Mouse (Mus musculus): Measurements from ENCODE around the gene Elmod3.
A peak's percentile ranks its signal among the peaks of the same experiment; 100 is the strongest.

The Elmod3 gene

DNA sequence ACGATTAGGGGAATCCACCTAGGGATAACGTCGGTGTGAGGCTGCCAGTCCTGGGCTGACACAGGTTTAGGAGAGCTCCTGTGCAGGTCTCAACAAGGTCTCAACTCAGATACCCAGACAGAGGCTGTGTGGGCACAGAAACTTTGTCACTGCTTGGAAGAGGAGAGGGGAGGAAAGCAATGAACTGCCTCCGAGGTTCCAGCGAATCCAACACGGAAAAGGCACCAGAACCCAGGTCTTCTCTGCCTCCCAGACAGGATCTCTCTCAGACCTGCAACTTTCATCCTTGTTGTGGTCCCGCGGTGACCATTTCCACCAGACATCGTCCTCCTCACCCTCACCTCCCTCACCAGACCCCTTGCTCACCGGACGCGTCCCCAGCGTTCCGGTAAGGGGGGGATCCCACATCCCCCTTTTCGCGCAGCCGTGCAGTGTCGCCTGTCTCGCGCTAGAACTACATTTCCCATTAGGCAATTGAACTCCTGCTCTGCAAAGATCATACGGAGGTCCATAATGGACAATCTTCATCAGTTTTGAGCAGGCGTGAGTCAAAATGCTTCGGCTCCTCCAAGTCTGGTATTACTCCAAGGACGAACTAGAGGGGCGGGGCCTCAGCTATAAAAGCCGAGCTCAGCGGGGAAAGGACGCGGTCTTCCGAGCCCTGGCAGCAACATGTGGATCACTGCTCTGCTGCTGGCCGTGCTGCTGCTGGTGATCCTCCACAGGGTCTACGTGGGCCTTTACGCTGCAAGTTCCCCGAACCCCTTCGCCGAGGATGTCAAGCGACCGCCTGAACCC, at the start of gene Elmod3, which contains the start of gene Retsat:
Gene Elmod3, minus strand, starts transcription at position 458 of the 798 bp plus-strand sequence.
Gene Retsat, plus strand, starts transcription at position 520 of the 798 bp plus-strand sequence.
- peak; percentile 99 for DNase-seq (ENCODE audit: low read depth)

DNA sequence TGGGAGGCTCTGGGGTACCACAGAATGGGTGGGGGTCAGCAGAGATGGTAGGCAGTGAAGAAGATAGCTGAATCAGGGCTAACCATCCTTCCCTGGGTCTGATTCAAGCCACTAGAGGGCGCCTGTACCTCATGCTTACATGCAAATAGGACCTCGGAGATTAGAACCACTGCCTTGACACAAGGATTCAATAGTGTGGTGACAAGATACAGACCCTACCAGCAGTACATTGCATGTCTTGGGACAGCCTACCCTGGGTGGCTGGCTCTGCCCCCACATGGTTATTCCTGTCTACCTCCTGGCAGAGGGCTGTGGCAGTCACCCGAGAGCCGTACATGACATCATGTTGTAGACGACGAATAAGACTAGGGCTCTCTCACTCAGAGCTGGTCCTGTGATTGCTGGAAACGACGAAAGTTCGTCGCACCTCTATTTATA, 49.2 kb upstream of the Elmod3 start:
- DNase-seq (ENCODE audit: low read depth), result peak; percentile 86

DNA sequence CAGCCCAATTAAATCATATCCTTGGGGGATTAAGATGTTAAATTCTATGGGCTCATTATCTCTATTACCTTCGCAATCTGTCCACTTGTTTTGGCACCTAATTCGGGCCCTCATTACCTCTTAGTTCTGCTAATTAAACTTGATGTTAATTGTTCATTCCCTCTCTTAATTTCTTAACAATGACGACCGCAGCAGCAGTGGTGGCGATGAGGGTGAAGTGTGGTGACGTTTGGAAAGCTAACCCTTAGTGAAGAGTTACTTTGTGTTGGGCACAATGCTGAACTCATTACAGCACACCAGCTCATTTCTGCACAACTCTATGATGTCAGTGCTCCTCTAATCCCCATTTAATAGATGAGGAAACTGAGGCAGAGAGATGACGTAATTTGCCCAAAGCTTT, 47.2 kb upstream of the Elmod3 start:
- DNase-seq (ENCODE audit: low read depth), result no peak

DNA sequence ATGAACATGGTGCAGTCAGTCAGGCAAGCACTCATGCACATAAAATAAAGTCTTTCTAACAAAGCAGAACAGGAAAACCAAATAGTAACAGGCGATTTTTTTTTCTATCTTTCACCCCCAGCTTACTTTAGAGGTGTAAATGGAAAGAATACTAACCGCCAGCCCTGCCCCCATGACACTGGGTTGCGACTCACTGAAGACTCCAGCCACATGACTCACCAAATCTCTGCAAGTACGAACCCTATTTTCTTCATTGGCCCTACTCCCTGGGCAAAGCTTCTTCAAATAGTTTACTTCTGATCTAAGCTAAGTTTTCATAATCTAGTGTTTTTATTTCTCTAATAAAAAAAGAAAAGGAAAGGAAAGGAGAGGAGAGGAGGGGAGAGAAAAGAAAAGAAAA, 46.4 kb upstream of the Elmod3 start:
- DNase-seq (ENCODE audit: low read depth), result peak; percentile 84

DNA sequence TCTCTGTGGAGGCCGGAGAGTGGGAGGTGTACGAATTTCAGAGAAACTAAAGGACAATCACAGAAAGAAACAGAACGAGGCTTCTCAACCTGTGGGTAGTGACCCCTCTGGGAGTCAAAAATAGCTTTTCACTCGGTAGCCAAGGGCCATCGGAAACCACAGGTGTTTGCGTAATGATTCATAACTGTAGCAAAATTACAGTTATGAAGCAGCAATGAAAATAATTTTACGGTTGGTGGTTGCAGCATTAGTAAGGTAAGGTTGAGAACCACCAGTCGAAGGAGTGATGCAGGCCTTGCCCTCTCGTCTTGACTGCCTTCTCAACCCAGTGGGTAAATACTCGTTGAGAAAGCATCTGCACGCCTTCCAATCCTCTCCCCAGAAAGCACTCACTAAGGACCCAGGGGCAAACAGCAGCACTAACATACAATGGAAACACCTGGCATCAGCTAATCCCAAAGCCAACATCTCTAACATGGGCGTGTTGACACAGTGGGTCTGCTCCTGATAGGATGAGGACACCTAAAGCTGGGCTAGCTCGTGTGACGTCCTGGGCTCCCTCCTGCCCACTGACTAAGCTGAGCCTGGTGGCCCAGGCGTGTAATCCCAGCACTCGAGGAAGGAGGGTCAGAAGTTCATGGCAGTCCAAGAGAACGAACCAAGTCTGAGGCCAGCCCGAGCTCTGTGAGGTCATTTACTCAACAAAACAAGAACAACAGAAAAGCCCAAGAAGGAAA, 43.2 kb upstream of the Elmod3 start:
- DNase-seq (ENCODE audit: low read depth), result no peak

DNA sequence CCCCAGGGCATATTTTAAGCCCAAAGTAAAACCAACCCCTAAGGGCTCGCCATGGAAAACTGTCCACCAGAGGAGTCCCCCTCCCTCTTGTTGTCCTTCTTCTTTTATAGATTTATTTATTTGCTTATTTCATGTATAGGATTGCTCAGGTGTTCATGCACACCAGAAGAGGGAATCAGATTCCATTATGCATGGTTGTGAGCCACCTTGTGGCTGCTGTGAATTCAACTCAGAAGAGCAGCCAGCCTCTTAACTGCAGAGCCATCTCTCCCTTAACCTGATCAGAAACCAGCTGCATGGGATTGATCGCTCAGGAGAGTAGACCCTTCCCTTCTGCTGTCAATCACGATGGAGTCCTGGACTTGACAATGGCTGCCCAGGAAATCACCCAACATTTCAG, 38.7 kb upstream of the Elmod3 start:
- DNase-seq (ENCODE audit: low read depth), result peak; percentile 35

DNA sequence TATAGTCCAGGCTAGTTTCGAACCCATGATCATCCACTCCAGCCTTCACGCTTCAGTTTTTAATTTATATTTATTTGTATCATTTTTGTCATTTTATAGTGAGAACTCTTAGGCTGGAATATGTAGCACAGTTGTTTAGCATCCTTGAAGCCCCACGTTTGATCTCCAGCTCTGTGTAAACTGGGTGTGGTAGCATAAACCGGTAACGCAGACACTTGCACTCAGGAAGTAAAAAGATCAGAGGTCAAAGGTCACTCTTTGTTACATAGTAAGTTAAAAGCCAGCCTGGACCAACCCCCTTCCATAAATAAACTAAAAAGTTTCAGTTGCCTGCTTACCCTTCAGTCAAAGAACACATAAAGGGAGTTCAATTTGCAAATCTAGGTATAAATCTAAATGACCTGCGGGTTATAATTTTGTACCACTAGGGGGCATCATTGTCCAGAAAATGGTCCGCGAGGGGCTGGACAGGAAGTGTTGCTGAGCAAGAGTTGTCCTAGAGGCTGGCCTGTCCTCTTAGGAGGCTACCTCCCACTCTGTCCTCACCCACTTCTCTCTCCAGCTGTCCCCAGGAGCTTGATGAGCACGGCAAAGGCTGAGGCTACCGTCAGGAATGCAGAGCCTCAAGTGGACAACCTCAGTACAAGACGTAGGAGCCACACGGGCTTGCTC, 37.7 kb upstream of the Elmod3 start:
- DNase-seq (ENCODE audit: low read depth), result peak; percentile 88

DNA sequence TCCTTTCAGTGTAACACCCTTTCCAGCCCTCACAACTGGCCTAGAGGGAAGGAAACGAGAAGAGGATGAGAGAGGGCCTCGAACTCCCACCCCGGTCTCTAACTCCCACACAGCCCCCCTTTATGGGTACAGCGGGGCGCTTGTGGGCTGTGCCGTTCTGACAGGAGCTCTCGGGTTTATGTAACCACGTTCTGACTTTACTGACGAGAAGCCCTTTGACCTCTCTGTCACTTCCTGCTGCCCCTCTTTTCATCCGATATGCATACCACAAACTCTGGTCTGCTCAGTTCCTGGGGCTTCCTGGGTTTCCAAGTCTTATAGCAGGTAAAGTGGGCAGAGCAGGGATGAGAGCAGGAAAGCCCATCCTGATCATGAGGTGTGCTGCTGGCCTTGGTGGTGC, 36.1 kb upstream of the Elmod3 start:
- no peak for DNase-seq (ENCODE audit: low read depth)

DNA sequence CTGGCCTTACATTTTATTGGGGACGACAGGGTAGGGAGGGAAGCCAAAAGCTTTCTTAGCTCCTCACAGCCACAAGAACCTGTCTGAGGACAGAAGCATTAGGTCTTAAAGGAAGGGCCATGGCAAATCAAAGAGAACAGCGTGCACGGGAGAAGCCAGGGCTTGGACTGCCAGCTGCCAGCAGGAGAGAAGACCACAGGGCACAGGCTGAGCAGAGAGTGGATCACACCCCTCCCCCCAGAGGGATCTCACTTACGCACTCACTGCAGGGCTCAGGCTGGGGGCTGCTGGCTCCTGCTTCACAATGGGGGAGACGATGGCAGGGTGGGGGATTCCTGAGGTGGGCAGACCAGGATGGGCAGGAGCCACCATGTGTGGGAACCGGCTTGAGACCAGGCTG, 33.5 kb upstream of the Elmod3 start:
- no peak for DNase-seq (ENCODE audit: low read depth)

DNA sequence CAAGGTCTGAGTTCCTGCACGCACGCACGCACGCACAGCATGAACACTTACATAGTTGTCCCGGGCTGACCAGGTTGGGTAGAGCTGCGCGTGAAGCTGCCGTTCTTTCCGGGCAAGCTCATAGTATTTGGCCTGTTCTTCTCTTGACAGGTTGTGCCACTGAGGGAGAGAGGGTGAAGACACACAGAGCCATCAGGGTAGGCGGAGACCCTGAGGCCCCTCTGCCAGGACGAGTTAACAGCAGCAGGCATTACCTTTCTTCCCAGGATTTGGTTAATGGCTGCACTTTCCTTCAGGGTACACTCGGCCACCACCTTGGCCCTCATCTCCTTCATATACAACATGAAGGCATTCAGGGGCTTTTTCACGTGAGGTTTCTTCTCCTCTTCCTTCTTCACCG, 32.7 kb upstream of the Elmod3 start:
- no peak for DNase-seq (ENCODE audit: low read depth)

DNA sequence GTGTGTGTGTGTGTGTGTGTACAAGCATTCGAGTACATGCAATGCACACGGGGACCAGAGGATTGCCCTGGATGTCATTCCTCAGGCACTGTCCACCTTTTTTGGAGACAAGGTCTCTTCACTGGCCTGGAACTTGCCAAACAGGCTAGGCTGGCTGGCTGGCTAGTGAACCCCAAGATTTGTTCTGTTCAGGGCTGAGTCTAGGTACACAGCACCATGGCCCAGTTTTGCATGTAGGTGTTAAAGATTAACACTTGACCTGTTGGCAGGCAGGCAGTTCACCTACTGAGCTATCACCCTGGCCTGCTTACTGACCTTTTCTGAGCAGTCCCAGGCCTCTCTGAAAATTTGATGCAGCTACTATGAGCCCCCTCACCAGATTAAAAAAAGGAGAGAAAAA, 32.2 kb upstream of the Elmod3 start:
- no peak for DNase-seq (ENCODE audit: low read depth)

DNA sequence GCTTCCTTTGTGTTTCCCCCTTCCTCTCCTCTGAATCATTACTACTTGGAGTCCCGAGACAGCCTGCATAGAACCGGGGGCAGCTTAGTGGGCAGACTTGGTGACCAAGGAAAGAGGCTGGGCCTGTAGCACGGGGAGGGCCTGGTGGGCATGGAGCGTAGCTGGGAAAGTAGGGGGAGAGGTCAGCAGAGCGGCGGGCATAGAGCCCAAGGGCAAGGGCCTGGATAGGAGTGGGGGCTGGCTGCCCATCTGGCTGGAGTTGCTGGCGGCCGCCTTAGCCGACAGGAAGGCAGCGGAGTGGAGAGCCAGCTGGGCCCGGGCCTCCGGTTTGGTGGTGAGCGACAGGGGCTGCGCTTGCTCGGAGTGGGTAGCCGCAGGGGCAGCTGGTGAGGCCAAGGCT, 29.1 kb upstream of the Elmod3 start:
- no peak for DNase-seq (ENCODE audit: low read depth)

DNA sequence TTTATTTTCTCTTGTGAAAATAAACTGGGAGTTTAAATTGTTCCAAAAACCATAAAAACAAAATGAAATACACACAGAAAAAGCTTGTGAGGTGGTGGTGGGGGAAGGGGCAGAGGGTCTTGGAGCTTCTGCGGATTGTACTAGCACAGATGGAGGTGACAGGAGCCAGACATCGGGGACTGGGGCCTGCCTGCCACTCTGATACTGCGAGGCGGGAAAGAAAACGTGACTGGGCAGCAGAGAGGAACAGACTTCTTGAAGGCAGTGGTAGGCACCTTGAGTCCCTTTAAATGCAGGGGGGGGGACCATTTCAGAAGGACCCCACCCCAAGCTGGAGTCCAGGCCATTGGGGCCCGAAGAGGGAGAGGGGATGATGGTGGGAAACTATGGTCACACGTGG, 28.2 kb upstream of the Elmod3 start:
- no peak for DNase-seq (ENCODE audit: low read depth)

DNA sequence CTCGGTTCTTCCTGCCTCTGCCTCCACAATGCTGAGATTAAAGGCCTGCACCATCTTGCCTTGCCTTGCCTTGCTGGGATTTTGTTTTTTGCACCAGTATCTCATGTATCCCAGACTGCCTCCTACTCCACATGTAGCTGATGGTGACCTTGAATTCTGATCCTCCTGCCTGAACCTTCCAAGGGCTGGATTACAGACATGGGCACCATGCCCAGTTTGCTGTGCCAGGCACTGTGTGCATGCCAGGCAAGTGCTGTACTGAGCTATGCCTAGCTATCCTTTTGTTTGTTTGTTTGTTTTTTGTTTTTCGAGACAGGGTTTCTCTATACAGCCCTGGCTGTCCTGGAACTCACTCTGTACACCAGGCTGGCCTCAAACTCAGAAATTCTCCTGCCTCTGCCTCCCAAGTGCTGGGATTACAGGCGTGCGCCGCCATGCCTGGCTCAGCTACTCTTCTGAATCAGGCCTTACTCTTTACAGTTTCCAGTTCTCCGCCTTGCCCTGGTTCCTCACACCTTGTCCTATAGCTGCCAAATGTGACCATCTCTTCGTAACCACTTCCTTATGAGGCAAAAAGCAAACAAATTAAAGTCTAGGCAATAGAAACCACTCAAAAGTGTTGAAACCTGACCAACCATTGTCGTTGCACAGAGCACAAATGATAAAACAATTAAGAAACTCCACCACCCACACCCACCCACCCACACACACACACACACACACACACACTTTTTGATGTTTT, 25.6 kb upstream of the Elmod3 start:
- peak; percentile 41 for DNase-seq (ENCODE audit: low read depth)

DNA sequence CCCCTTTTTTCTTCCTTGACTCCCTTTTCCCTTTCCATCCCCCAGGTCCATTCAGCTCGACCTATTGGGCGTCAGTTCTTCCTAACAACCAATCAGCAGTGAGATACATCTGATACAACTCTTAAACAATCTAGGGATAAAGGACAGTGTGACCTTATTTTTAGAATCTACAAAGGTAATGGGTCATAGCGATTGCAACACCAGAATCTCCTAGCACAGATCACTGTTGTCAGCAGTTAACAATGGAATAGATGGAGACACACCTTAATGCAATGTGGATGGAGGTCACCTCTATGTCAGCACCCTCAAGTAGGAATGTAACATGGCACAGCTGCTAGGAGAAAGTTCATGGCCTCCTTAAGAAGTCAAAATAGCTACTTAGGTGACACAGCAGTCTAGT, 24.7 kb upstream of the Elmod3 start:
- no peak for DNase-seq (ENCODE audit: low read depth)

DNA sequence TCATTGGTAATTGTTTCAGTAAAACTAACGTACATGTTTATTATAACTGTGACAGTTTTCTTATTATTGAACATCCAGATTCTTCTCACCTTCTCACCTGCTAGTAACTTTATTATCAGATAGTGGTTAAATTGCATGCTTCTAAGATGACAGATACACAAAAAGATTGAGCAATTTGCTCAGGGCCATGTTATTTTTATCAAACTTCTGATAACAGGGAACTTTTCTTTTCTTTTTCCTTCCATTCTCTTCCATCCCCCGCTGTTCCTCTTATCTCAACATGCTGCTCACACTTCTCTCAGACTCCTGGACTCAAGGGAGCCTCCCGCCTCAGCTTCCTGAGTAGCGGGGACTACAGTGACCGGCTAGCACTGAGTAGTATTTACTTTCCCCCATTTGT, 22.7 kb upstream of the Elmod3 start:
- no peak for DNase-seq (ENCODE audit: low read depth)

DNA sequence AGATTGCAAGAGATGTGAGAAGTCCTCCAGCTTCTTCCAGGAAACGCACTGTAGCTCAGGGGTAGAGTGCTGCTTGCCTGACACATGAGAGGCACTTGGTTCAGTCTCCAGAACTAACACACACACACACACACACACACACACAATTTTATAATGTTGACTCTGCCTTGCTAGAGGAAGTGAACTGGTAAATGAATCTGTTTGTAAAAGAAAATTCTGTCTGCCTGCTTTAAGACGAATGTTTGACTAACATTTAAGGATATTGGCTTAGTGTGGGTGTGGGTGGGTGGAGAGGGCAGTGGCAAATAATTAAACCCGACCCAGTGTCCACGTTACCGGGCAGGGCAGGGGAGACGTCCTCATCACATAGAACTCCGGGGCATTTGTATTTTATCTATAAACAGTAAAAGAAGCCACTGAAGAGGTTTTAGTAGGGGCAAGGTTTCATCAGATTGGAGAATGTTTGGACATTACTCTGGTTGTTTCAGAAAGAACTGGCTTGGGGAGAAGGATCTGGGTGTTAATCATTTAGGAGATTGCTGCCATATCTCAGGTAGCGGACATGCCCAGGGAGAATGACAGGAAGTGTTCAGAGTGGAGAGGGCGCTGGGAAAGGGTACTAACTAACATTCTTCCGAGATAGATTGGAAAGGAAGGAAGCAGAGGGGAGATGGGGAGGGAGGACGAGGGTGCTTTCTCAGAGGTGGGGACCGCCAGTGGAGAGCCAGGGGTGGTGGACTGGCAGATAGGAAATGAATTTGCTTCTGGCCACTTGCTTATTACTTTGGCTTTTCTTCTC, 21.7 kb upstream of the Elmod3 start:
- no peak for DNase-seq (ENCODE audit: low read depth)

DNA sequence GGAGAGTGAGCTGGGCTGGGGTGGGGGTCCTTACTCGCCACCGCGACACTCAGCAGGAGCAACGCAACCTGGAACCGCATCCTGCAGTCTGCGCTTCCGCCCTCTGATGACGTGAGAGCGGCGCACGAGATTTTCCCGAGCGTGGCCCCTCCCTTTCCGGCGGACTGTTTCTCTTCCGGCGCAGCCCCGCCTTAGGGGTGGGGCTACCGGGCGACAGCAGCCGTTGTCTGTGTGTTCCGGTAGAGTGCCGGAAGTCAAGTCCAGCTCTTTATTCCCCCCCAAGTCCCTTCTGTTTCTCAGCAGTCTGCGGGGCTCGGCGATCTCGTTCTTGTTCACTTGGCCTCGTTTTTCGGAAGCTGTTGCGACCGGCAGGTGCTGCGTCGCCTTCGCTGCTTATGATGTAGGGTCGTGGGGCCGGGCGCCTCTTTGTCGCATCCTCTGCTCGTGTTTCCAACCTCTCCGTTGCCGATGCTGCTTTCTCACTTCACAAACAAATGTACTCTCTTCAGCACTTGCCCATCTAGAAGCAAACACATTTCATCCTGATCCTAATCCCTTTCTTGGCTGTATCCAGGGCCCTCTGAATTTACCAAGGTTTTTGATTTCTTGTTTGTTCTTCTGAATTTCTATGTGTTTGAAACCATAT, 18.6 kb upstream of the Elmod3 start, which contains the start of gene Tgoln1:
Gene Tgoln1, minus strand, starts transcription at position 358 of the 646 bp plus-strand sequence.
- peak; percentile 98 for DNase-seq (ENCODE audit: low read depth)

DNA sequence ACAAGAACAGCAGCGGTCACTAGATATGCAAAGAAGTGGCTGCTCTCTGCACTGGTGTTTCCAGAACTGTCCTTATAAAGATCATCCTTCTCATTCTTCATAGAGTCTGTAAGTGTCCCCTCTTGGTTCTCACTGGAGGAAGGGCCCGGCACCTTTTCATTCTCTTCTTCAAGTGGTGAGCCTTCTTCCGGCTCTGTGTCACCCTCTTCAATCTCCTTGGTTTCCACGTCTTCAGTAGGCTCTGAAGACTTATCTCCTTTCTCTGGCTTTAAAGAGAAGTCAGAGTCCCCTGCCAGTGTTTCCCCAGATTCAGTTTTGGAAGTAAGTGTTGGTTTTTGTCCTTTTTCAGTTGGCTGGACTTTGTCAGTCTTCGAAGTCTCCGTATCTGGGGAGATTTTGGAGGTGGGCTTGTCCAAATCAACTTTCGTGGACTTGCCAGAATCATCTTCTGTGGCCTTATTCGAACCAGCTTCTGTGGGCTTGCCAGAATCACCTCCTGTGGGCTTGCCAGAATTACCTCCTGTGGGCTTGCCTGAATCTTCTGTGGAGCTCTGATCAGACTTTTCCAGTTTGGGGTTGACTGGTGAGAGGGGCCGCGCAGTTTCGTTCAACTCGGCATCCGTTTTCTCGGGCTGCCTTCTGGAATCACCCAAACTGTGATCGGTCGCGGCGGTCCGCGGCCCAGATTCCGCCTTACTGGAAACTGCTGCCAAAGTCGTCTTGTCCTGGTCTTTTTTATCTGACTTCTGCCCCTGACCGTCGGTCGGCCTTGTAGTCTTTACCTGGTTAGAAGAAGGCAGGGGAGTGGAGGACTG, 17.6 kb upstream of the Elmod3 start:
- peak; percentile 20 for DNase-seq (ENCODE audit: low read depth)

DNA sequence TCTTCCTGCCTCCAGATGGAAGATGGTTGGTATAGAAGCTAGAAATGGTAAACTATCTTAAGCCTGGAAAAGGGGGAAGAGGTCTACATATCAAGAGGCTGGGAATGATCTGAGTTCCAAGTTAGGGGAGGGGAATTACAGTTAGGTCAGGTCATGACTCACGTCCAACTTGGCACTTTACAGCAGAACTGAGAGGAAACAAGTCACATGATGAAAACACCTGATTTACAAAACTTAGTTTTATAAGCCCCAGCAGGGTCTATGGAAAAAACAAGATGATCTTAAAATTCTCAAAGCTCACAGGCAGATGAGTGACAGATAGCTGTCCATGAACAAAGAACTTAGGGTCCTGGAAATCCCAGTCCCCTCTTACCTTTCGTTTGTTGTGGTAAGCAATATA, 16.9 kb upstream of the Elmod3 start:
- DNase-seq (ENCODE audit: low read depth), result peak; percentile 55
